Mouse (Mus musculus): Measurements from ENCODE around the gene Epn1.

Gene Epn1

GRCm38 (mm10) chr7:5092831-5093510 lies 12.9 kb downstream of the Epn1 start:
- DNase-seq (ENCODE audit: low spot score): no peak

GRCm38 (mm10) chr7:5098769-5099168 lies 18.7 kb downstream of the Epn1 start:
- no peak for DNase-seq (ENCODE audit: low spot score)

- no peak for DNase-seq (ENCODE audit: low spot score)
Observed at GRCm38 (mm10) chr7:5099796-5100195, 19.8 kb downstream of the Epn1 start.

DNA sequence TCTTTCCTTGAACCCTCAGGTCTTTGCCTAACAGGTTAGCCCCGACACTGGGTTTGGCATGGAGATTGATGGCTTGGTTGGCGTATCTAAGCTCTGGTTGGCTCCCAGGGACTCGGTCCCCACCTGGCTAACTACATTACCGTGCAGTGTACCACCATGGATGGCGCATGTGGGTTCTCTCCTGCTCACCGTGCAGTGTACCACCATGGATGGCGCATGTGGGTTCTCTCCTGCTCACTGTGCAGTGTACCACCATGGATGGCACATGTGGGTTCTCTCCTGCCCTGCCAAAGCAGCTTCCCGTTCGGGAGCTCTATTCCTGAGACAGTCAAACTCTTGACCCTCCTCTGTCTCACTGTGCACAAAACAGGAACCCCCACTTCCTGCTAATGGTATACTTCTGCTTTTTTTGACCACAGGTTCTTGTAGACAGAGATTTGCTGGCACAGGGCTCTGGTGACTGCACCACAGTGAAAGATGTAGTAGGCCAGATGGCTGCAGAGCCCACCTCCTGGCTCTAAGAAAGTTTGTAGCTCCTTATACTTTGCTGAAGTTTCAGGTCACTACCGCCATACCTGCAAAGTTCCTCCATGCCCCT lies 21.1 kb downstream of the Epn1 start:
- no peak for DNase-seq (ENCODE audit: low spot score)

GRCm38 (mm10) chr7:5102564-5102963 lies 22.5 kb downstream of the Epn1 start:
- DNase-seq (ENCODE audit: low spot score): no peak

DNA sequence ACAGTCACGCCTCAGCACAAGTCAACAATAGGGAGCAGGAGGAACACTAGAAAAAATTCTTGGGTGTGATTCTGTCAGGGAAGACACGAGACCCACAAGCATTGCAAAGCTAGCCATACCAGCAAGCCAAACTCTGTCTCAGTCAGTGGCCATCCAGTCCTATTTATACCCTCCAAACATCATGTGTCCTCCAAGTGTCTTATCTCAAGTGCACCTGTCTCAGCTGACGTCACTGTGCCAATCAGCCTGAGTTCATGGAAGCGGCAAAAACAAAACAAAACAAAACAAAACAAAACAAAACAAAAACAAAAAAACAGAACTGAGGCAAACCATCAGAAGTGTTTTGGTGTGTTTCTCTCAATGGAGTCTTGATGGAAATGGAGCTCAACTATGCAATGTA lies 28.2 kb downstream of the Epn1 start:
- no peak for DNase-seq (ENCODE audit: low spot score)

GRCm38 (mm10) chr7:5109301-5109700 lies 29.3 kb downstream of the Epn1 start:
- DNase-seq (ENCODE audit: low spot score): no peak

DNA sequence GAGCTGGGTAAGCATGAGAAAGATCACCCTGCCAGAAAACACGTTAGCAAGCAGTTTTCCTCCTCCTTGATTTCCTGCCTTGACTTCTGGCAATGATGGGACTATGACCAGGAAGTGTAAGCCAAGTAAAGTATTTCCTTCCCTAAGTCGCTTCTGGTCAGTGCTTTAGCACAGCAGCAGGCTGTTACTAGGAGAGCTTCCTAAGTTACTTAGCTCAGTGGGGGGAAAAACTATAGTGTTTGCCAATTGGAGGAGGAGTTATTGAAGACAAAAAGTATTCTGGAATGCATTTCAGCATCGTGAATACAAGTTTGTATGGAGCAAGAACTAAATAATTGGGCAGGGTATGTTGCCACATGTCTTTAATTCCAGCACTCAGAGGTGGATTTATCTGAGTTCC lies 32.7 kb downstream of the Epn1 start:
- DNase-seq (ENCODE audit: low spot score): no peak

GRCm38 (mm10) chr7:5116850-5117249 lies 36.8 kb downstream of the Epn1 start, which contains the start of gene Rfpl4:
Rfpl4 (minus strand) TSS chr7:5116950.
- no peak for DNase-seq (ENCODE audit: low spot score)

DNA sequence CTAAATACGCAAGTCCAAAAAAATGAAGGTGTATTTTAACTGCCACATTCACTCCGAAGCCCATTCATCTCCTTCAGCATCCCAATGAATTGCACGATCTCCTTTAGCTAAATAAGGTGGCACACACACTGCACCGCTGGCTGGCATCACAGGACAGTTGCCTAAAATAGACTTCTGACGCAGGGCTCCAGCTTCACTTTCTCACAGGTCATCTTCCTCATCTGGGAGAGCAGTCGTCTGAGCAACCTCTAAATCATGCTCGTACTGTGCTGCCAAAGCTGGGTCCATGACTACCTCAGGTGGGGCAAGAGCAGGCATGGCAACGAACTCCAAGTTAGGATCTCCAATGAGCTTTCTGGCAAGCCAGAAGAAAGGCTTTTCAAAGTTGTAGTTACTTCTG lies 45.0 kb downstream of the Epn1 start:
- no peak for DNase-seq (ENCODE audit: low spot score)

DNA sequence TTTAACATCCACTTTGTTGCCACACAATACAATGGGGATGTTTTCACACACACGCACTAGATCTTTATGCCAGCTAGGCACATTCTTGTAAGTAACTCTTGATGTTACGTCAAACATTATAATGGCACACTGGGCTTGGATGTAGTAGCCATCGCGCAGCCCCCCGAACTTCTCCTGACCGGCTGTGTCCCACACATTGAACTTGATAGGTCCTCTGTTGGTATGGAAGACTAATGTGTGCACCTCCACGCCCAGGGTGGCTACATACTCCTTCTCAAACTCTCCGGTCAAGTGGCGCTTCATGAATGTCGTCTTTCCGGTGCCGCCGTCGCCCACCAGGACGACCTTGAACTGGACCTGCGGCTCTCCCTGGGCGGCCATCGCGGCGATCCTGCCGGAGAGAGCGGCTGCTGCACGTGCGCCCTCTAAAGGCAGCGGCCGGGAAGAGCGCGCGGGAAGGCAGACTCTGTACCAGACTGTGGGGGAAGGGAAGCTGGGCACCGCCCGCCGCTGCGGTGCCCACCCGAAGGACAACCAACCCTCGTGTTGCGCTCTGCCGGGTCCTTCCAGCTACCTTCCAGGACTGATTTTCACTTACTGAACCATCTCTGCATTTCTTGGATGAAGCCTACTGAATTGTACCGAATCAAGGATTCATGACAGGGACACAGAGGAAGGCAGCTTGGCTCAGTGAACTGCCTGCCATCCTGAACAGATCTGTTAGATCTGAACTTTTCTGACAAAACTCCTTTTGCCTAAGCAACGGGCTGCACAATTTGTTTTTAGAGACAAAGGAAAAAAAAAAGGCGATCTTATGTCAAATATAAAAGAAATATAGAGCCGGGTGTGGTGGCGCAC lies 45.7 kb downstream of the Epn1 start, which contains the start of gene Rasl2-9:
Gene Rasl2-9, minus strand, starts transcription at position 402 of the 858 bp plus-strand sequence.
- DNase-seq (ENCODE audit: low spot score): peak; percentile 77

Measured in retina, embryonic 14.5 days (tissue).